Mouse (Mus musculus): ENCODE data around the gene Esm1. TPM values are rescaled to one million over a fixed set of nuclear protein-coding genes. Genes with fewer than 3 reads are reported as not detected.
"Not testable (repeated sequence)": the region's sequence is repeated elsewhere in the genome, so short reads cannot be mapped to it uniquely, and the experiment has no call there.

Gene Esm1
- polyA plus RNA-seq, 1 experiment from 2014 or later, result 3.1 TPM

GRCm38 (mm10) chr13:113213865-113214264 is 4.4 kb downstream of the Esm1 start:
- H3K27me3 ChIP-seq (ENCODE audit: control insufficient read depth, insufficient read depth, low read length), result no peaks in the 10 kb centered on the region
- no peak overlapping the region for H3K27ac ChIP-seq (ENCODE audit: low read length)
- WGBS, result 90% methylated on average over 3 of the region's 3 CpGs
- no peaks in the 10 kb centered on the region for H3K36me3 ChIP-seq (ENCODE audit: control insufficient read depth, insufficient read depth, low read length)
- no peaks in the 10 kb centered on the region for H3K9me3 ChIP-seq (replicated peaks; ENCODE audit: control insufficient read depth, low read length)
- H3K4me2 ChIP-seq (ENCODE audit: low read depth, low read length), result no peak overlapping the region
- no peak overlapping the region for H3K9ac ChIP-seq (ENCODE audit: low read length)
- H3K4me1 ChIP-seq (ENCODE audit: control insufficient read depth, insufficient read depth, low read length), result no peaks in the 10 kb centered on the region
- ATAC-seq (ENCODE audit: insufficient read depth, low FRiP score), result no peak
- H3K4me3 ChIP-seq (replicated peaks; ENCODE audit: low read length), result no peak overlapping the region

- no peak overlapping the region for H3K9ac ChIP-seq (ENCODE audit: low read length)
- no peaks in the 10 kb centered on the region for H3K9me3 ChIP-seq (replicated peaks; ENCODE audit: control insufficient read depth, low read length)
- no peak overlapping the region for H3K4me3 ChIP-seq (replicated peaks; ENCODE audit: low read length)
- H3K36me3 ChIP-seq (ENCODE audit: control insufficient read depth, insufficient read depth, low read length), result no peaks in the 10 kb centered on the region
- no peak for ATAC-seq (ENCODE audit: insufficient read depth, low FRiP score)
- H3K27ac ChIP-seq (ENCODE audit: low read length), result no peak overlapping the region
- no peaks in the 10 kb centered on the region for H3K4me1 ChIP-seq (ENCODE audit: control insufficient read depth, insufficient read depth, low read length)
- WGBS, result 67% methylated on average over 6 of the region's 6 CpGs
- H3K27me3 ChIP-seq (ENCODE audit: control insufficient read depth, insufficient read depth, low read length), result no peaks in the 10 kb centered on the region
- no peak overlapping the region for H3K4me2 ChIP-seq (ENCODE audit: low read depth, low read length)
Measured at GRCm38 (mm10) chr13:113221851-113222250, 12.4 kb downstream of the Esm1 start.

GRCm38 (mm10) chr13:113224105-113224504 is 14.6 kb downstream of the Esm1 start:
- 0 out of 2 replicates have a peak overlapping the region, but pooled peaks have one; percentile 10 for H3K4me3 ChIP-seq (replicated peaks; ENCODE audit: low read length)
- H3K27me3 ChIP-seq (ENCODE audit: control insufficient read depth, insufficient read depth, low read length), result no peaks in the 10 kb centered on the region
- no peak overlapping the region for H3K9ac ChIP-seq (ENCODE audit: low read length)
- H3K27ac ChIP-seq (ENCODE audit: low read length), result no peak overlapping the region
- no peaks in the 10 kb centered on the region for H3K9me3 ChIP-seq (replicated peaks; ENCODE audit: control insufficient read depth, low read length)
- ATAC-seq (ENCODE audit: insufficient read depth, low FRiP score), result 0 out of 2 replicates have a peak, but pooled peaks have one; percentile 40
- 12% methylated on average over 2 of the region's 2 CpGs for WGBS
- peak overlapping the region; percentile 31; the same call in 1 of the 2 replicates for H3K4me2 ChIP-seq (ENCODE audit: low read depth, low read length)
- no peaks in the 10 kb centered on the region for H3K4me1 ChIP-seq (ENCODE audit: control insufficient read depth, insufficient read depth, low read length)
- H3K36me3 ChIP-seq (ENCODE audit: control insufficient read depth, insufficient read depth, low read length), result no peaks in the 10 kb centered on the region

- Histone ChIP-seq H3K4me1 (ENCODE audit: control insufficient read depth, insufficient read depth, low read length) (no peaks in the 10 kb centered on the region), H3K36me3 (ENCODE audit: control insufficient read depth, insufficient read depth, low read length) (no peaks in the 10 kb centered on the region), H3K27ac (ENCODE audit: low read length) (no peak within 1 kb of the TSS; the same call in 1 of the 2 replicates), H3K9me3 (replicated peaks; ENCODE audit: control insufficient read depth, low read length) (no peaks in the 10 kb centered on the region), H3K27me3 (ENCODE audit: control insufficient read depth, insufficient read depth, low read length) (no peaks in the 10 kb centered on the region), H3K9ac (ENCODE audit: low read length) (no peak within 1 kb of the TSS), H3K4me2 (ENCODE audit: low read depth, low read length) (no peak within 1 kb of the TSS), H3K4me3 (replicated peaks; ENCODE audit: low read length) (no peak within 1 kb of the TSS)
- 47% methylated on average over 7 of the region's 7 CpGs for WGBS
- no peak for ATAC-seq (ENCODE audit: insufficient read depth, low FRiP score)
Measured at GRCm38 (mm10) chr13:113225811-113226210, 16.4 kb downstream of the Esm1 start, which contains the start of gene Gzmk. TSS of gene Gzmk (minus strand) at chr13:113225908.

GRCm38 (mm10) chr13:113227076-113227475 is 17.6 kb downstream of the Esm1 start:
- no peaks in the 10 kb centered on the region for H3K9me3 ChIP-seq (replicated peaks; ENCODE audit: control insufficient read depth, low read length)
- no peaks in the 10 kb centered on the region for H3K36me3 ChIP-seq (ENCODE audit: control insufficient read depth, insufficient read depth, low read length)
- no peak overlapping the region for H3K27ac ChIP-seq (ENCODE audit: low read length)
- H3K4me3 ChIP-seq (replicated peaks; ENCODE audit: low read length), result no peak overlapping the region
- no peak overlapping the region for H3K9ac ChIP-seq (ENCODE audit: low read length)
- H3K4me2 ChIP-seq (ENCODE audit: low read depth, low read length), result no peak overlapping the region
- no peaks in the 10 kb centered on the region for H3K4me1 ChIP-seq (ENCODE audit: control insufficient read depth, insufficient read depth, low read length)
- 55% methylated on average over 4 of the region's 4 CpGs for WGBS
- no peaks in the 10 kb centered on the region for H3K27me3 ChIP-seq (ENCODE audit: control insufficient read depth, insufficient read depth, low read length)
- no peak for ATAC-seq (ENCODE audit: insufficient read depth, low FRiP score)

GRCm38 (mm10) chr13:113227666-113228463 is 18.4 kb downstream of the Esm1 start:
- no peak overlapping the region for H3K4me3 ChIP-seq (replicated peaks; ENCODE audit: low read length)
- H3K4me1 ChIP-seq (ENCODE audit: control insufficient read depth, insufficient read depth, low read length), result no peaks in the 10 kb centered on the region
- no peak overlapping the region for H3K4me2 ChIP-seq (ENCODE audit: low read depth, low read length)
- 81% methylated on average over 17 of the region's 17 CpGs for WGBS
- H3K27me3 ChIP-seq (ENCODE audit: control insufficient read depth, insufficient read depth, low read length), result no peaks in the 10 kb centered on the region
- no peaks in the 10 kb centered on the region for H3K36me3 ChIP-seq (ENCODE audit: control insufficient read depth, insufficient read depth, low read length)
- H3K27ac ChIP-seq (ENCODE audit: low read length), result no peak overlapping the region
- H3K9me3 ChIP-seq (replicated peaks; ENCODE audit: control insufficient read depth, low read length), result no peaks in the 10 kb centered on the region
- no peak overlapping the region for H3K9ac ChIP-seq (ENCODE audit: low read length)
- no peak for ATAC-seq (ENCODE audit: insufficient read depth, low FRiP score)

GRCm38 (mm10) chr13:113242129-113242528 is 32.7 kb downstream of the Esm1 start:
- Histone ChIP-seq H3K9me3 (replicated peaks; ENCODE audit: control insufficient read depth, low read length) (no peaks in the 10 kb centered on the region), H3K4me3 (replicated peaks; ENCODE audit: low read length) (no peak overlapping the region), H3K27ac (ENCODE audit: low read length) (no peak overlapping the region), H3K9ac (ENCODE audit: low read length) (no peak overlapping the region), H3K36me3 (ENCODE audit: control insufficient read depth, insufficient read depth, low read length) (no peaks in the 10 kb centered on the region), H3K4me2 (ENCODE audit: low read depth, low read length) (no peak overlapping the region), H3K4me1 (ENCODE audit: control insufficient read depth, insufficient read depth, low read length) (no peaks in the 10 kb centered on the region), H3K27me3 (ENCODE audit: control insufficient read depth, insufficient read depth, low read length) (no peaks in the 10 kb centered on the region)
- no peak for ATAC-seq (ENCODE audit: insufficient read depth, low FRiP score)
- 49% methylated on average over 6 of the region's 6 CpGs for WGBS

- Histone ChIP-seq H3K9me3 (replicated peaks; ENCODE audit: control insufficient read depth, low read length) (no peaks in the 10 kb centered on the region), H3K27me3 (ENCODE audit: control insufficient read depth, insufficient read depth, low read length) (no peaks in the 10 kb centered on the region), H3K4me2 (ENCODE audit: low read depth, low read length) (no peak overlapping the region), H3K9ac (ENCODE audit: low read length) (no peak overlapping the region), H3K4me1 (ENCODE audit: control insufficient read depth, insufficient read depth, low read length) (no peaks in the 10 kb centered on the region), H3K27ac (ENCODE audit: low read length) (no peak overlapping the region), H3K36me3 (ENCODE audit: control insufficient read depth, insufficient read depth, low read length) (no peaks in the 10 kb centered on the region), H3K4me3 (replicated peaks; ENCODE audit: low read length) (no peak overlapping the region)
- 66% methylated on average over 8 of the region's 8 CpGs for WGBS
- no peak for ATAC-seq (ENCODE audit: insufficient read depth, low FRiP score)
Measured at GRCm38 (mm10) chr13:113245025-113245424, 35.6 kb downstream of the Esm1 start.

- not testable (repeated sequence) for H3K4me2 ChIP-seq (ENCODE audit: low read depth, low read length); H3K9ac ChIP-seq (ENCODE audit: low read length); H3K27me3 ChIP-seq (ENCODE audit: control insufficient read depth, insufficient read depth, low read length); H3K27ac ChIP-seq (ENCODE audit: low read length); H3K36me3 ChIP-seq (ENCODE audit: control insufficient read depth, insufficient read depth, low read length); H3K9me3 ChIP-seq (replicated peaks; ENCODE audit: control insufficient read depth, low read length); ATAC-seq (ENCODE audit: insufficient read depth, low FRiP score); H3K4me3 ChIP-seq (replicated peaks; ENCODE audit: low read length); H3K4me1 ChIP-seq (ENCODE audit: control insufficient read depth, insufficient read depth, low read length)
- WGBS, result 68% methylated on average over 7 of the region's 7 CpGs
Measured at GRCm38 (mm10) chr13:113252580-113252979, 43.1 kb downstream of the Esm1 start.
